Mouse (Mus musculus): Measurements from ENCODE around the gene Jph2. TPM values are rescaled to one million over a fixed set of nuclear protein-coding genes. Genes with fewer than 3 reads are reported as not detected.

Jph2 gene
- 0.70 TPM for polyA plus RNA-seq (2015; fragmentation: Illumina TruSeq; extraction: RNeasy Lipid Tissue Mini Kit (QIAGEN cat#74804); ENCODE audit: low read depth, low replicate concordance)

GRCm38 (mm10) chr2:163397905-163398304, at the start of gene Jph2:
TSS of gene Jph2 (minus strand) at chr2:163397993.

GRCm38 (mm10) chr2:163438246-163438618, 40.4 kb upstream of the Jph2 start, which contains the start of gene Gdap1l1:
TSS of gene Gdap1l1 (plus strand) at chr2:163438476.

GRCm38 (mm10) chr2:163424597-163424996, 26.8 kb upstream of the Jph2 start, which contains the start of gene Oser1:
TSS of gene Oser1 (minus strand) at chr2:163424697.

Other genes with a start within 250 kb of the Jph2 start
- gene Tox2, start 194.9 kb downstream of the Jph2 start, polyA plus RNA-seq (2015; fragmentation: Illumina TruSeq; extraction: RNeasy Lipid Tissue Mini Kit (QIAGEN cat#74804); ENCODE audit: low read depth, low replicate concordance), result 23.2 TPM
- 31.0 TPM for gene Oser1, start 26.7 kb upstream of the Jph2 start, polyA plus RNA-seq (2015; fragmentation: Illumina TruSeq; extraction: RNeasy Lipid Tissue Mini Kit (QIAGEN cat#74804); ENCODE audit: low read depth, low replicate concordance)
- gene Gdap1l1, start 40.5 kb upstream of the Jph2 start, polyA plus RNA-seq (2015; fragmentation: Illumina TruSeq; extraction: RNeasy Lipid Tissue Mini Kit (QIAGEN cat#74804); ENCODE audit: low read depth, low replicate concordance), result 74.6 TPM
- gene Fitm2, start 74.6 kb upstream of the Jph2 start, polyA plus RNA-seq (2015; fragmentation: Illumina TruSeq; extraction: RNeasy Lipid Tissue Mini Kit (QIAGEN cat#74804); ENCODE audit: low read depth, low replicate concordance), result 20.6 TPM
- gene R3hdml, start 94.3 kb upstream of the Jph2 start, polyA plus RNA-seq (2015; fragmentation: Illumina TruSeq; extraction: RNeasy Lipid Tissue Mini Kit (QIAGEN cat#74804); ENCODE audit: low read depth, low replicate concordance), result not detected
- not detected for gene Hnf4a, start 108.8 kb upstream of the Jph2 start, polyA plus RNA-seq (2015; fragmentation: Illumina TruSeq; extraction: RNeasy Lipid Tissue Mini Kit (QIAGEN cat#74804); ENCODE audit: low read depth, low replicate concordance)
- gene Ttpal, start 204.3 kb upstream of the Jph2 start, polyA plus RNA-seq (2015; fragmentation: Illumina TruSeq; extraction: RNeasy Lipid Tissue Mini Kit (QIAGEN cat#74804); ENCODE audit: low read depth, low replicate concordance), result 44.8 TPM
- 195 TPM for gene Serinc3, start 247.1 kb upstream of the Jph2 start, polyA plus RNA-seq (2015; fragmentation: Illumina TruSeq; extraction: RNeasy Lipid Tissue Mini Kit (QIAGEN cat#74804); ENCODE audit: low read depth, low replicate concordance)